Mouse (Mus musculus) effector memory CD4-positive, alpha-beta T cell, adult 5 months (primary cell): ENCODE measurements around the gene 4930519P11Rik. TPM values are rescaled to one million over a fixed set of nuclear protein-coding genes. Genes with fewer than 3 reads are reported as not detected.

ENCODE experiments used
- polyA plus RNA-seq: library from polyadenylated mRNA; unstranded; fragments of 100-300 nt; shearing (Covaris generic); gene quantifications from one replicate; pipeline ENCODE4 v1.2.1, GENCODE M21; 2017

Gene 4930519P11Rik
- polyA plus RNA-seq = not detected

DNA sequence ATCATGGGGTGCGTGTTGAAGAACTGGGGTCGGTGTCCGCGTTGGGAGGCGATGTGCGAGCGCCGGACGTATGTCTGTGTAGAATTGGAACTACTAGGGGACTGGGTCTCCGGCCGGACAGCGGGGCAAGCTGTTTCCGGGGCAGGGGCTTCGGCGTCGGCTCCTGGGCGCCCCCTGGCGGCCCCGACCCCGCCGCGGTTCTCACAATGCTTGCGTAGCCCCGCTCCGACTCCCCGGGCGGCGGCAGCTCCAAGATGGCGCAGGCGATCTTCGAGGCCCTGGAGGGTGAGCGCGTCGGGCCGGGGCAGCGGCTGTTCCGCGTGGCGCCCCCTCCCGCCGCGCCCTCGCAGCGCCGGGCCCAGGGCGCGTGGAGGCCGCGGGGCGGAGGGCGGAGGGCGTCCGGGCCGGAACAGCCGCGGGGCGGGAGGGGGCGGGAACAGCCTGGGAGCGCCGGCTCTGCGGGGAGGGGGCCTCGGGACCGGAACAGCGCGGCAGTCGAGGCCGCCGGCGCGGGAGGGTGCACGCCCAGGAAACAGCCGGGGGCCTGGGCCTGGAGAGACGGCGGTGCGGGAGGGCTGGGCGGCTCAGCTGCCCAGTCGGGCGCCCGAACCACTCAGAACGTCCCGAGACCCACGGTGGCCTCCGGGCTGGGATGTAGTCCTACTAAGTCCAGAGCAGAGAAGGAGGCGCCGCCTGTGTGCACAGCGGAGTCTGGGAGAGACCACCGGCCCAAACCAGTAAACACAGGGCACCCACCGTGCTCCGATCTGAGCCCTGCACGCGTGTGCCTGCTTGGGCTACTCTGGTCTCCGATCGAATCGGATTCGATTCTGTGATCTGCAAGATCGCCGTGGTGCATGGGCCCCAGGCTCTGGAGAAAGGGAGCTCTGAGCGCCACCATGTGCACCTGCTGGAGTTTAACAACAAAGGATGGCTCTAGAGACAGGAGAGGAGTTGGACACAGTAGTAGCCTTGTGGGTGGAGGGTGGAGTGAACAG, at the start of gene 4930519P11Rik, which contains the start of gene Zfp341:
TSS of gene 4930519P11Rik (minus strand) at position 320 of the 998 bp plus-strand sequence.
TSS of gene Zfp341 (plus strand) at position 180 of the 998 bp plus-strand sequence.

DNA sequence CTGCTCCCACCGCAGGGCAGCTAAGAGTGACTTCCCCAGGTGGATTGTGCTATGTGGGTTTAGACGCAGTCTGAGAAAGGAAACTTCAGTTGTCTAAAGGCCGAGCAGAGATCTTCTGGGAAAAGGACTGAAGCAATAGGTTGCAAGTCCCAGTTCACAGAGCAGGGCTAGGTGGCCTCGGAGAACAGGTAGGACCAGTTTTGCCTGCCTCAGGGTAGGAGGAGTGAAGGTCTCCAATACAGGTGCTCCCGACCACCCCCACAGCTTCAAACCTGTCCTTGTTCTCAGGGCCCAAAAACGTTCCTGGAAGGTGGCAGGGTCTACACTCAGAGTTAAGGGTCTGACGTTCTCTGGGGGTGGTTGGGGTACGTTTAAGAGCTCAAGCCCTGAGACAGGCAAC, 38.1 kb upstream of the 4930519P11Rik start, which contains the start of gene Chmp4b:
TSS of gene Chmp4b (plus strand) at position 343 of the 400 bp plus-strand sequence.

DNA sequence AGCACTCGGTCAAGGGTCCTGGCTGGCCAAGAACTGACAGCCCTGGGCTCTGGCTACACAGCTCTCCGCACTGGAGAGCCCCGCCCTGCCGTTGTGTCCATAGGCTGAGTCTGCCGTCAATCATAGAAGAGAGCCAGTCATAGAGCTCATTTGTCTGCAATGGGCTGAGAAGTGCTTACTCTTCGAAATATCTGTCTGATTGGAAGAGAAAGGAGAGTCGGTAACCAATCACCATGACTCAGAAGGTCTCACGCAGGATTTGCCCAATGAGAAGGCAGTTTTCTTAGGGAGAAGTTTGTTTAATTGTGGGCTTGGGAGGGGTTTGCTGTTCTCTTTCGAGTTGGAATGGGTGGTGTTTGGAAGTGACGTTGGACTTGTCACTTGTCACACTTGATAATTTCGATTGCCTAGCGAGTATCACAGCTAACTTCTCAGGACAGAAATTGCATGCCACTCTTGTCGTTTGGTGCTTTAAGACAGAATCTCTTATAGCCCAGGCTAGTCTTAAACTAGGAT, 9.5 kb downstream of the 4930519P11Rik start, which contains the start of gene Pxmp4:
TSS of gene Pxmp4 (minus strand) at position 71 of the 516 bp plus-strand sequence.

DNA sequence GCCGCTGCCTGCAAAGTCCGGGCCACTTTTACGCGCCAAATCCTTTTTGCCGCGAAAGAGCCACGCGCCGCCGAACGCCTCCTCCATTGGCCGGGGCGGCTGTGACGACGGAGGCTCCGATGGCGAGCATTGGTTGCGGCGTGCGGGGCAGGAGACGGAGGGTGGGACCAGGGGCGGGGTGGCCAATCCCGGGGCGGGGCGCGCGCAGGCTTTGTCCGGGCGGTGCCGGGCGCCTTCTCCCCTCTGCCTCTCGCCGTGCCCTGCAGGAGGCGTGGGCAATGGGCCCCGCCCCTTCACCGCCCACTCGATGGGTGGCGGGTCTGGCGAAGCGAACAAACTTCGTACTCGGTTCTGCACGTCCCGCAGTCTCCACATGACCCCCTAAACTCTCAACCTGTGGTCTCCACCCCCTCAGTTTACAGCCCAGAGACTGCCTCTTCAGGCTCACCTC, 43.4 kb downstream of the 4930519P11Rik start, which contains the start of gene E2f1:
TSS of gene E2f1 (minus strand) at position 57 of the 451 bp plus-strand sequence.

Other genes with a start within 250 kb of the 4930519P11Rik start
- gene Cdk5rap1, start 240.4 kb downstream of the 4930519P11Rik start, polyA plus RNA-seq = 12.8 TPM
- gene Snta1, start 205.3 kb downstream of the 4930519P11Rik start, polyA plus RNA-seq = not detected
- gene Cbfa2t2, start 177.0 kb downstream of the 4930519P11Rik start, polyA plus RNA-seq = 23.1 TPM
- not detected for gene 1700003F12Rik, start 66.4 kb downstream of the 4930519P11Rik start, polyA plus RNA-seq
- not detected for gene Actl10, start 61.7 kb downstream of the 4930519P11Rik start, polyA plus RNA-seq
- gene Necab3, start 54.5 kb downstream of the 4930519P11Rik start, polyA plus RNA-seq = not detected
- gene E2f1, start 43.5 kb downstream of the 4930519P11Rik start, polyA plus RNA-seq = 2.4 TPM
- gene Pxmp4, start 9.7 kb downstream of the 4930519P11Rik start, polyA plus RNA-seq = 10.0 TPM
- gene Zfp341, start 140 bp downstream of the 4930519P11Rik start, polyA plus RNA-seq = 0.57 TPM
- gene Chmp4b, start 38.3 kb upstream of the 4930519P11Rik start, polyA plus RNA-seq = 20.5 TPM
- gene Gm14214, start 156.6 kb upstream of the 4930519P11Rik start, polyA plus RNA-seq = not detected
- gene Raly, start 177.7 kb upstream of the 4930519P11Rik start, polyA plus RNA-seq = 146 TPM
- gene a, start 178.0 kb upstream of the 4930519P11Rik start, polyA plus RNA-seq = not detected